Mouse (Mus musculus) cerebellum, adult 2 months (tissue): ENCODE measurements at regions not wholly inside any gene's neighbourhood (a gene's known extent, or its start where the extent isn't known, plus 50 kb on each side); places are given as distances from the start of the nearest gene placed in this dataset.

Experiments used
- CTCF ChIP-seq: fragments of 200-500 bp; IDR thresholded peaks from 2 replicates; pipeline ENCODE4 v1.5.1; 2011; ENCODE audit warnings: low read depth, mild to moderate bottlenecking, control low read depth, low read length, moderate library complexity, borderline replicate concordance; ENCODE audit not compliant: insufficient read depth
- POLR2A ChIP-seq: fragments of 200-500 bp; IDR thresholded peaks from 2 replicates; pipeline ENCODE4 v1.6.1; 2011; ENCODE audit warnings: low read length, control low read depth, borderline replicate concordance; ENCODE audit not compliant: insufficient read depth

GRCm38 (mm10) chr13:25695956-25696355 is 425.7 kb upstream of the Nrsn1 start:
- TF ChIP-seq CTCF (no peak), POLR2A (no peak)
